Mouse (Mus musculus): ENCODE results near the gene Olfr855. TPM values are rescaled to one million over a fixed set of nuclear protein-coding genes. Genes with fewer than 3 reads are reported as not detected.

Gene Olfr855
- not detected in 2 replicates for polyA plus RNA-seq (2014; fragmentation: Nextera tagmentation; extraction: Ambion mirVana)

DNA sequence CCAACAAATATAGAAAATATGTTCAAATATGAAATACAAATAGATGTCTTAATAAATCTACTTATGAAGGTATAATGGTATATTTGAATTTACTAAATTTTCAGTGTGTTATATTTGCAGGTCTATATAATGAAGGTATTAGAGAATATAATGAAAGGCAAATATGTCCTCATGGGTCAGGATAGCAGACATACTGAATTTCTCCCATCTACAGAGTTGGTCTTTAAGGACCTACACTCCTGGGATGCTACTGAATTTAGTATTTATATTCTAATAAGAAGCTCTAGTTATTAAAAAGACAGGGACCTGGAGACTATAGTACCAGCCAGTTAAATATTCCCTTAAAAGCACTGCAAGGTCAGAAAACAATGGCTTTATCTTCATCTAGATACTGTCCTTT lies at the start of gene Olfr855:
Gene Olfr855, plus strand, starts transcription at position 301 of the 400 bp plus-strand sequence.
- no peaks in the 10 kb centered on the region for H3K9me3 ChIP-seq (ENCODE audit: control insufficient read depth, low read length)
- no peak within 1 kb of the TSS for H3K27ac ChIP-seq (ENCODE audit: low read depth, low read length)
- H3K9ac ChIP-seq (ENCODE audit: low read depth, low read length), result no peak within 1 kb of the TSS
- H3K4me3 ChIP-seq (ENCODE audit: low read length), result no peak within 1 kb of the TSS
- no peak within 1 kb of the TSS for H3K4me2 ChIP-seq (replicated peaks; ENCODE audit: low read depth, low read length)
- no peaks in the 10 kb centered on the region for H3K36me3 ChIP-seq (ENCODE audit: control insufficient read depth, insufficient read depth, low read length)
- ATAC-seq (ENCODE audit: low FRiP score, low TSS enrichment), result no peak
- H3K27me3 ChIP-seq (ENCODE audit: control insufficient read depth, insufficient read depth, low read length), result no peaks in the 10 kb centered on the region
- H3K4me1 ChIP-seq (ENCODE audit: control insufficient read depth, insufficient read depth, low read length), result no peaks in the 10 kb centered on the region

DNA sequence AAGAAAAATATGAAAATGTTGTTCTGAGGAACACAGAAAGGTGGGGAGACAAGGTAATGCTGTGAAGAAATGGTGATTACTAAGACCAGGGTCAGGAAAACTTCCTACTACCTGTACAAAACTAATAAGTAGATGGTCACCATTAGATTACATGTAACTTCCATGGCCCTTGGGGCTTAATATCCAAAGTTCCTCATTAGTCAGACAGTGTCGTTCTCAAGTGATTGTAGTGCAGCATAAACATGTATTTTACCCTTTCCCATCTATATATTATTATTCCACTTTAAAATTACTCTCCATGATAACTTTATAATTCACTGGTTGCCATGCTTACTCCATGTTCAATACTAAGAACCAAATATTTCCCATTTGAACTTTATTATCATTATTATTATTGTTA lies 41.4 kb upstream of the Olfr855 start, which contains the start of gene Olfr853:
Gene Olfr853, minus strand, starts transcription at position 101 of the 400 bp plus-strand sequence.
- ATAC-seq (ENCODE audit: low FRiP score, low TSS enrichment), result no peak
- H3K27me3 ChIP-seq (ENCODE audit: control insufficient read depth, insufficient read depth, low read length), result no peaks in the 10 kb centered on the region
- 72% methylated on average over 1 of the region's 1 CpGs for WGBS

DNA sequence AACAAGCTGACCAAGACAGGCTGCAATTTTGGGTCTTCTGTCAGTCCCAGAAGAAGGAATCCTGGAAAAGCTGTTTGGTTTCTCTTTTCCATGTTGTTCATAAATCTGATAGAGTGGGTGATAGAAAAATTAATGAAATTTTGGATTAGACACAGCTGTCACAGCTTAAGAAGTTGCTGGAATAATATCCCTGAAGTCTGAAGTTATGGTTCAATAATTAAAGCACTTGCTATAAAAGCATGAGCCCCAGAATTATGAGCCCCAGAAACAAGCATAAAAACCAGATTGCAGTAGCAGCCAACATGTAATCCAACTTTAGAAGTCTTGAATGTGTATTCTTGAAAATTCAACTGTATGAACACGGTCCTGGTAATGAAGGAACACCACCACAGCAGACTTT lies 15.1 kb upstream of the Olfr855 start, which contains the start of gene Olfr854:
Gene Olfr854, minus strand, starts transcription at position 101 of the 400 bp plus-strand sequence.
- no peak within 1 kb of the TSS for H3K4me3 ChIP-seq (ENCODE audit: low read length)
- no peak within 1 kb of the TSS for H3K4me2 ChIP-seq (replicated peaks; ENCODE audit: low read depth, low read length)
- H3K36me3 ChIP-seq (ENCODE audit: control insufficient read depth, insufficient read depth, low read length), result no peaks in the 10 kb centered on the region
- no peak within 1 kb of the TSS for H3K27ac ChIP-seq (ENCODE audit: low read depth, low read length)
- H3K9me3 ChIP-seq (ENCODE audit: control insufficient read depth, low read length), result no peaks in the 10 kb centered on the region
- WGBS, result 87% methylated on average over 1 of the region's 1 CpGs
- no peak for ATAC-seq (ENCODE audit: low FRiP score, low TSS enrichment)
- no peaks in the 10 kb centered on the region for H3K4me1 ChIP-seq (ENCODE audit: control insufficient read depth, insufficient read depth, low read length)
- H3K9ac ChIP-seq (ENCODE audit: low read depth, low read length), result no peak within 1 kb of the TSS
- H3K27me3 ChIP-seq (ENCODE audit: control insufficient read depth, insufficient read depth, low read length), result no peaks in the 10 kb centered on the region

More for the DNA sequence above, 41.4 kb upstream of the Olfr855 start, which contains the start of gene Olfr853:
- Histone ChIP-seq H3K4me3 (ENCODE audit: low read length) (no peak within 1 kb of the TSS), H3K9ac (ENCODE audit: low read depth, low read length) (no peak within 1 kb of the TSS), H3K4me1 (ENCODE audit: control insufficient read depth, insufficient read depth, low read length) (no peaks in the 10 kb centered on the region), H3K27ac (ENCODE audit: low read depth, low read length) (no peak within 1 kb of the TSS), H3K9me3 (ENCODE audit: control insufficient read depth, low read length) (peaks cover 2% of the 10 kb centered on the region; the same call in 1 of the 2 replicates), H3K36me3 (ENCODE audit: control insufficient read depth, insufficient read depth, low read length) (no peaks in the 10 kb centered on the region), H3K4me2 (replicated peaks; ENCODE audit: low read depth, low read length) (no peak within 1 kb of the TSS)

DNA sequence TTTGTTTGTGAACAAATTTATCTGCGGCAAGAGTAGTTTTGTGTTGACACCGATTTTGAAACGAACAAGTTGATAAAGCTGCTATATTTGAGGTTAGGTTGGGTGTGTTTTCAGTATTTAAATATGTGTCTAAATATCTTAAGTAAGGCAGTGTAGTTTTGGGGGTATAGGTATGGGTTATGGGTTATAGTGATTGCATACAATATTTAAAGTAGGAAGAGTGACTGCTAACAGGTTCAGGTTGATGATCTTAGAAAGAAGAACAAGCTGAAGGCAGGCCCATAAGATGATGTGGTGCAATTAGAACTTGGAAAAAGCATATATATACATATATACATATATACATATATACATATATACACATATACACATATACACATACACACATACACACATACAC lies 38.9 kb downstream of the Olfr855 start:
- peaks cover 9% of the 10 kb centered on the region; the same call in 1 of the 2 replicates for H3K36me3 ChIP-seq (ENCODE audit: control insufficient read depth, insufficient read depth, low read length)
- no peak overlapping the region for H3K9ac ChIP-seq (ENCODE audit: low read depth, low read length)
- no peaks in the 10 kb centered on the region for H3K4me1 ChIP-seq (ENCODE audit: control insufficient read depth, insufficient read depth, low read length)
- no peak overlapping the region for H3K27ac ChIP-seq (ENCODE audit: low read depth, low read length)
- no peaks in the 10 kb centered on the region for H3K9me3 ChIP-seq (ENCODE audit: control insufficient read depth, low read length)
- WGBS, result 95% methylated on average over 3 of the region's 3 CpGs
- no peak overlapping the region for H3K4me2 ChIP-seq (replicated peaks; ENCODE audit: low read depth, low read length)
- no peak for ATAC-seq (ENCODE audit: low FRiP score, low TSS enrichment)
- H3K27me3 ChIP-seq (ENCODE audit: control insufficient read depth, insufficient read depth, low read length), result no peaks in the 10 kb centered on the region
- no peak overlapping the region for H3K4me3 ChIP-seq (ENCODE audit: low read length)

DNA sequence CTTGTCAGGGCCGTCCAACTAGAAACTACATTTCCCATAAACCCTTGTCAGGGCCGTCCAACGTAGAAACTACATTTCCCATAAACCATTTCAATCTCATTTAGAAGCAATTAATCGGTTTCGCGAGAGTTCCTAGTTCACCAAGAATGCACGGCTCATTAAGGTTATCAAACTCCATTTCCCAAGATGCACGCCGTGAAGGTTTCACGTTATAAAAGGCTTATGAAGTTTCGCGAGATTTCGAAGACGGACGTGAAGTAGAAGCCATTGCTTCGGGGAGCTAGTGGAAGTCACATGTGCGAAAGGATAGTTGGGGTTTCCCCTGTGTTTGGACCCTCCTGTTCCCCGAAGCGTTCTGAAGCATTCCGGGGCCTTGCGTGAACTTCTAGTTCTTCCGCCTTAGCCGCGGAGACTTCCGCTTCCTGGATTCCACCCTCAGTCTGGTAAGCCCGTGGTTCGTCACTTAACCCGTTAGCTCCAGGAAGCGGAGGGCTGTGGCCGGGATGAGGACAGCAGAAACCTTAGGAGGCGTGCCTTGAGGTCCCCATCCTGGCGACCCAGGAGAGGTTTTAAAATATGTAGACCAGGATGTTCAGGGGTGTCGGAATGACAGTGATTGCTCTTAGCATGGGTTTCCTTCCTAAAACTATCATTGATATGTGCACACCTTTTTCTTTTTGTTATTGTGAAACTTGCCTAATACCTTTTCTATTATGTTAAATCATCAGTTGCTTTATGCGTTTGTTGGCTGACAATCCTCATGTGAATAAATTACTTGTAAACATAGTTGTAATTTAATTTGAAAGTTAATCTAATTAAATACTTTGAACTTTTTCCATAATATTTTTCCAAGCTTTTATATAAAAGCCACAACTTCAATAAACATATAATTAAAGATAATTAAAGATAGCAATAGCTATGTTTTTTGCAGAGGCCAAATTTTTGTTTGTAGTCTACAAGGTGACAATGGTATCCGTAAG lies 39.7 kb downstream of the Olfr855 start, which contains the start of gene Zfp317:
Gene Zfp317, plus strand, starts transcription at position 260 of the 980 bp plus-strand sequence.
- ATAC-seq (ENCODE audit: low FRiP score, low TSS enrichment), result peak; percentile 99
- no peaks in the 10 kb centered on the region for H3K27me3 ChIP-seq (ENCODE audit: control insufficient read depth, insufficient read depth, low read length)
- H3K9ac ChIP-seq (ENCODE audit: low read depth, low read length), result peak within 1 kb of the TSS; percentile 66
- peak within 1 kb of the TSS; percentile 36 for H3K4me2 ChIP-seq (replicated peaks; ENCODE audit: low read depth, low read length)
- peak within 1 kb of the TSS; percentile 91 for H3K27ac ChIP-seq (ENCODE audit: low read depth, low read length)
- H3K4me3 ChIP-seq (ENCODE audit: low read length), result peak within 1 kb of the TSS; percentile 65
- H3K4me1 ChIP-seq (ENCODE audit: control insufficient read depth, insufficient read depth, low read length), result no peaks in the 10 kb centered on the region
- H3K9me3 ChIP-seq (ENCODE audit: control insufficient read depth, low read length), result no peaks in the 10 kb centered on the region
- peaks cover 9% of the 10 kb centered on the region; the same call in 1 of the 2 replicates for H3K36me3 ChIP-seq (ENCODE audit: control insufficient read depth, insufficient read depth, low read length)
- 2% methylated on average over 35 of the region's 35 CpGs for WGBS

DNA sequence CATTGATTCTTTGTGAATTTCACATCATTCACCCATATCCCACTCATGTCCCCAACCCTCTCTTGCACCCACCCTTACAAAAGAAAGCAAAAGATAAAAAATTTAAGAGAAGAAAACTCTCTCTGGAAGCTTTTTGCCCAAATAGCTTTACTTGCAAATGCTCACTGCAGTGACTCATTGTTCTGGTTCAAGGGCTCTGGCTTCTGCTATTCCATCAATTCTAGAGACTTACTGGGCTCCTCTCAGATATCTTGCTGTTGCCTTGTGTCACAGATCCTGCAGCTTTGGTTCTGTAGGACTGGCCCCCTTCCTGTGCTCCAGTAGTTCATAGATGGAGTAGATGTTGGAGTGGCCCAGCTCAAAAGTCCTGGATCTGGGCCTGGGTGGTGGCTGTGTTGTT lies 47.2 kb downstream of the Olfr855 start:
- Histone ChIP-seq H3K4me3 (ENCODE audit: low read length) (no peak overlapping the region), H3K27ac (ENCODE audit: low read depth, low read length) (no peak overlapping the region), H3K4me2 (replicated peaks; ENCODE audit: low read depth, low read length) (no peak overlapping the region), H3K9ac (ENCODE audit: low read depth, low read length) (no peak overlapping the region), H3K4me1 (ENCODE audit: control insufficient read depth, insufficient read depth, low read length) (no peaks in the 10 kb centered on the region), H3K27me3 (ENCODE audit: control insufficient read depth, insufficient read depth, low read length) (no peaks in the 10 kb centered on the region), H3K9me3 (ENCODE audit: control insufficient read depth, low read length) (no peaks in the 10 kb centered on the region), H3K36me3 (ENCODE audit: control insufficient read depth, insufficient read depth, low read length) (peaks cover 26% of the 10 kb centered on the region)
- no peak for ATAC-seq (ENCODE audit: low FRiP score, low TSS enrichment)

Other genes starting within 250 kb of the Olfr855 start
- not detected in 2 replicates for gene Olfr845, start 246.2 kb upstream of the Olfr855 start, polyA plus RNA-seq (2014; fragmentation: Nextera tagmentation; extraction: Ambion mirVana)
- gene Olfr846, start 218.6 kb upstream of the Olfr855 start, polyA plus RNA-seq (2014; fragmentation: Nextera tagmentation; extraction: Ambion mirVana), result not detected in 2 replicates
- not detected in 2 replicates for gene Olfr847, start 203.9 kb upstream of the Olfr855 start, polyA plus RNA-seq (2014; fragmentation: Nextera tagmentation; extraction: Ambion mirVana)
- not detected in 2 replicates for gene Olfr849, start 142.4 kb upstream of the Olfr855 start, polyA plus RNA-seq (2014; fragmentation: Nextera tagmentation; extraction: Ambion mirVana)
- gene Olfr850, start 104.4 kb upstream of the Olfr855 start, polyA plus RNA-seq (2014; fragmentation: Nextera tagmentation; extraction: Ambion mirVana), result not detected in 2 replicates
- not detected in 2 replicates for gene Olfr851, start 89.3 kb upstream of the Olfr855 start, polyA plus RNA-seq (2014; fragmentation: Nextera tagmentation; extraction: Ambion mirVana)
- not detected in 2 replicates for gene Olfr853, start 41.5 kb upstream of the Olfr855 start, polyA plus RNA-seq (2014; fragmentation: Nextera tagmentation; extraction: Ambion mirVana)
- not detected in 2 replicates for gene Olfr854, start 15.2 kb upstream of the Olfr855 start, polyA plus RNA-seq (2014; fragmentation: Nextera tagmentation; extraction: Ambion mirVana)
- gene Zfp317, start 39.5 kb downstream of the Olfr855 start, polyA plus RNA-seq (2014; fragmentation: Nextera tagmentation; extraction: Ambion mirVana), result 23.3 and 39.1 TPM in 2 replicates
- gene Olfr857, start 126.8 kb downstream of the Olfr855 start, polyA plus RNA-seq (2014; fragmentation: Nextera tagmentation; extraction: Ambion mirVana), result not detected in 2 replicates
- gene Olfr58, start 197.7 kb downstream of the Olfr855 start, polyA plus RNA-seq (2014; fragmentation: Nextera tagmentation; extraction: Ambion mirVana), result not detected in 2 replicates
- not detected in 2 replicates for gene Olfr859, start 222.3 kb downstream of the Olfr855 start, polyA plus RNA-seq (2014; fragmentation: Nextera tagmentation; extraction: Ambion mirVana)